Mouse (Mus musculus) layer of hippocampus, postnatal 14 days (tissue): ENCODE results near the gene BC028528. TPM values are rescaled to one million over a fixed set of nuclear protein-coding genes. Genes with fewer than 3 reads are reported as not detected.

Experiments
- total RNA-seq, 2 experiments: library from RNA; stranded (reverse); gene quantifications; 2 replicates each; pipeline ENCODE4 v1.2.3; 2021

BC028528 gene
- total RNA-seq, 2 experiments from 2014 or later = 6.4 to 9.6 TPM

Other genes with a start within 250 kb of the BC028528 start
- gene Mcl1, start 233.2 kb downstream of the BC028528 start, total RNA-seq = 10 to 100 TPM; 64.6 to 65.1 TPM
- 1 to 10 TPM; 3.0 to 4.1 TPM for gene Adamtsl4, start 204.1 kb downstream of the BC028528 start, total RNA-seq
- gene Ecm1, start 152.4 kb downstream of the BC028528 start, total RNA-seq = 10 to 100 TPM; 12.2 to 13.7 TPM
- gene Tars2, start 131.8 kb downstream of the BC028528 start, total RNA-seq = 10 to 100 TPM; 39.9 to 40.0 TPM
- gene Rprd2, start 73.1 kb downstream of the BC028528 start, total RNA-seq = 10 to 100 TPM; 60.4 to 63.5 TPM
- gene Prpf3, start 36.1 kb downstream of the BC028528 start, total RNA-seq = 10 to 100 TPM; 28.8 to 30.7 TPM
- gene Mrps21, start 20.5 kb downstream of the BC028528 start, total RNA-seq = 100 to 1,000 TPM; 134 to 162 TPM
- gene Ciart, start 9.8 kb downstream of the BC028528 start, total RNA-seq = 10 to 100 TPM; 10.1 to 10.9 TPM
- 10 to 100 TPM; 76.1 to 83.5 TPM for gene Aph1a, start 2.0 kb upstream of the BC028528 start, total RNA-seq
- 10 to 100 TPM in 1 of 2 experiments, 1 to 10 TPM in 1; 6.8 to 11.9 TPM for gene Car14, start 12.7 kb upstream of the BC028528 start, total RNA-seq
- gene Anp32e, start 37.2 kb upstream of the BC028528 start, total RNA-seq = 100 to 1,000 TPM; 101 TPM
- 10 to 100 TPM; 43.7 to 44.5 TPM for gene Plekho1, start 104.0 kb upstream of the BC028528 start, total RNA-seq
- 10 to 100 TPM; 41.1 to 47.8 TPM for gene Vps45, start 166.5 kb upstream of the BC028528 start, total RNA-seq
- gene Otud7b, start 212.5 kb upstream of the BC028528 start, total RNA-seq = 10 to 100 TPM; 27.4 to 31.0 TPM